Mouse (Mus musculus): ENCODE measurements at regions not wholly inside any gene's neighbourhood (a gene's known extent, or its start where the extent isn't known, plus 50 kb on each side); places are given as distances from the start of the nearest gene placed in this dataset.

- Histone ChIP-seq H3K4me3 (replicated peaks) (no peak overlapping the region), H3K9ac (replicated peaks) (no peak overlapping the region), H3K4me2 (peak overlapping the region; percentile 29), H3K9me3 (replicated peaks) (no peaks in the 10 kb centered on the region), H3K36me3 (no peaks in the 10 kb centered on the region), H3K4me1 (peaks cover 10% of the 10 kb centered on the region; the same call in 1 of the 2 replicates), H3K27me3 (replicated peaks) (no peaks in the 10 kb centered on the region), H3K27ac (replicated peaks) (no peak overlapping the region)
- 60% methylated on average over 16 of the region's 16 CpGs for WGBS
- no peak for ATAC-seq (ENCODE audit: low FRiP score)
These were observed 213.9 kb downstream of the Dok5 start for GRCm38 (mm10) chr2:170945401-170946105.

GRCm38 (mm10) chr2:170946106-170946657 lies 214.6 kb downstream of the Dok5 start:
- peak overlapping the region; percentile 29 for H3K4me2 ChIP-seq
- H3K4me3 ChIP-seq (replicated peaks), result no peak overlapping the region
- no peaks in the 10 kb centered on the region for H3K9me3 ChIP-seq (replicated peaks)
- H3K27me3 ChIP-seq (replicated peaks), result no peaks in the 10 kb centered on the region
- H3K27ac ChIP-seq (replicated peaks), result no peak overlapping the region
- no peak for ATAC-seq (ENCODE audit: low FRiP score)
- H3K36me3 ChIP-seq, result no peaks in the 10 kb centered on the region
- 82% methylated on average over 15 of the region's 15 CpGs for WGBS
- no peak overlapping the region for H3K9ac ChIP-seq (replicated peaks)
- peaks cover 10% of the 10 kb centered on the region; the same call in 1 of the 2 replicates for H3K4me1 ChIP-seq

DNA sequence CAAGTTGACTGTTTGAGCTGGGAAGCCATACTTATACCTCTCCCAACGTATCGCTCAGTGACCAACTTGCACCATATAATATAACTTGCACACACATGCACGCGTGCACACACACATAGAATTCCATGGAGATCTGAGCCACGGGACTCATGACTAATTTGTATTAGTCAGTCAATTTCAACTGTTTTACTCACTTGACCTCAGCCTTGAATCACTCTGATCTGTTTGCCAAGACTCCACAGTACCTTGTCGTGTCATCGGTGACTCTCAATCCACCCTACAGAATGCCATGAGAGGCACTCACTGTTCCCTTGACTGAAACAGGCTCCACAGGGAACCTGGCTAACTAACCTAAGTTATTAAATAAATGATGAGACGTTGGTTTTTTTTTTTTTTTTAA lies 215.6 kb downstream of the Dok5 start:
- 93% methylated on average over 8 of the region's 8 CpGs for WGBS
- Histone ChIP-seq H3K27ac (replicated peaks) (no peak overlapping the region), H3K27me3 (replicated peaks) (no peaks in the 10 kb centered on the region), H3K36me3 (no peaks in the 10 kb centered on the region), H3K4me1 (peaks cover 10% of the 10 kb centered on the region; the same call in 1 of the 2 replicates), H3K4me3 (replicated peaks) (no peak overlapping the region), H3K4me2 (no peak overlapping the region), H3K9me3 (replicated peaks) (no peaks in the 10 kb centered on the region), H3K9ac (replicated peaks) (no peak overlapping the region)
- ATAC-seq (ENCODE audit: low FRiP score), result no peak

DNA sequence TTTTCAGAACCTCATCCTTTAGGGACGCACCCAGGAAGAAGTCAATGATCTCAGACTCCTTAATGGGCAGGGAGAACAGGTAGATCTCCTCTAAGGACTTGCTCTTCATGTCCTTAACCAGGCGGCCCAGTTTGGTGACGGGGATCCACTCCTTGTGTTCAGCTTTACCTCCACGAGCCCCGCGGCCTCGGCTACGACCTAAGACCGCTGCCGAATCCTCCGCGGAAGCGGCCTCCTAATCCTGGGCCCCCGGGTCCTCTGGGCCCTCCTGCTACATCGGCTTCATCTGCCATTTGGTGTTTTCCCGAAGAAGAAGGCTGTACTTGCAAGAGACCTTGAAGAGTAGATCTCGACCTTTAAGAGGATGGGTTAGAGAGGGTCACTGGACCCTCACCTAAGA lies 223.0 kb downstream of the Dok5 start:
- Histone ChIP-seq H3K9ac (replicated peaks) (no peak overlapping the region), H3K27me3 (replicated peaks) (no peaks in the 10 kb centered on the region), H3K36me3 (no peaks in the 10 kb centered on the region), H3K4me2 (no peak overlapping the region), H3K27ac (replicated peaks) (no peak overlapping the region), H3K9me3 (replicated peaks) (no peaks in the 10 kb centered on the region), H3K4me1 (no peaks in the 10 kb centered on the region), H3K4me3 (replicated peaks) (no peak overlapping the region)
- no peak for ATAC-seq (ENCODE audit: low FRiP score)
- 94% methylated on average over 17 of the region's 17 CpGs for WGBS

- Histone ChIP-seq H3K9ac (replicated peaks) (no peak overlapping the region), H3K9me3 (replicated peaks) (no peaks in the 10 kb centered on the region), H3K27me3 (replicated peaks) (no peaks in the 10 kb centered on the region), H3K4me3 (replicated peaks) (no peak overlapping the region), H3K4me1 (no peaks in the 10 kb centered on the region), H3K36me3 (no peaks in the 10 kb centered on the region), H3K4me2 (no peak overlapping the region), H3K27ac (replicated peaks) (no peak overlapping the region)
- WGBS, result 87% methylated on average over 3 of the region's 3 CpGs
- no peak for ATAC-seq (ENCODE audit: low FRiP score)
These were observed 225.2 kb downstream of the Dok5 start for GRCm38 (mm10) chr2:170956766-170957165.

DNA sequence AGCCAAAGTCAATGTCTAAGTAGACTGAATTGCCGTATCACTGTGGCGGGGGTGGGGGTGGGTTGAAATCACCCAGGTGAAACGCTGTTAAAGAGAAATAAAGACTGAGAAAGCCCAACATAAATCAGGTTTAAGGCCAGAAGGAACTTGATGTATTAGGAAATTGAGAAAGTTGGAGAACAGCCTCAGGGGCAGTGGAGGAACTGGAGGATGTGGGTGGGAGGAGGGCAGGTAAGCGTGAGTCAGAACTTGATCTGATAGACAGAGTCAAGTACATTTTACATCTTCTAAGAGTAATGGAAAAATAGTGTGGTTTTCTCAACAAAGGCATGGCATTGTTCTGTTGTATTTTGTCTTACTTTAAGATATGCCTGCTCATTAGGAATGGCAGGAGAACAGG lies 228.8 kb downstream of the Dok5 start:
- H3K4me3 ChIP-seq (replicated peaks), result no peak overlapping the region
- no peak overlapping the region for H3K27ac ChIP-seq (replicated peaks)
- H3K4me1 ChIP-seq, result no peaks in the 10 kb centered on the region
- 77% methylated on average over 4 of the region's 4 CpGs for WGBS
- no peak overlapping the region for H3K9ac ChIP-seq (replicated peaks)
- H3K4me2 ChIP-seq, result no peak overlapping the region
- ATAC-seq (ENCODE audit: low FRiP score), result no peak
- H3K36me3 ChIP-seq, result no peaks in the 10 kb centered on the region
- no peaks in the 10 kb centered on the region for H3K9me3 ChIP-seq (replicated peaks)
- H3K27me3 ChIP-seq (replicated peaks), result no peaks in the 10 kb centered on the region

DNA sequence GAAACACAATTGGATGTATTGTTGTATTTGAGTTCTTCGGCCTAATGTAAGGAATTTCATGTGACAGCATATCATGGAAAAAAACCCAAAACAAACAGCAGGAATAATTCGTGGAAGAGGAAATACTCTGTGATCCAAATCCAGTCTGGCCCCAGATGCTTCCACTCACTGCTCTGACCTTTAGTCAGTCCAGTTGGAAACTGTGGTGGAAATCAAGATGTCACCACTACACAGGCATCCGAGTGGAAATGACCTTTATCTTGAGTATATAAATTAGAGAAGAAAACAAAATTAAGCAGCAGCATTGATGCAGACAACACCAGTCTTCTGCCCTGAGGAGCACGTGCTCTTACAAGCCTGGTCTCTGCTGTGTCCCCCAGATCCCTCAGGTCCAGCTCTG lies 230.9 kb downstream of the Dok5 start:
- no peak overlapping the region for H3K4me3 ChIP-seq (replicated peaks)
- 85% methylated on average over 4 of the region's 4 CpGs for WGBS
- H3K27ac ChIP-seq (replicated peaks), result no peak overlapping the region
- H3K36me3 ChIP-seq, result no peaks in the 10 kb centered on the region
- H3K9me3 ChIP-seq (replicated peaks), result no peaks in the 10 kb centered on the region
- ATAC-seq (ENCODE audit: low FRiP score), result no peak
- 0 out of 2 replicates have a peak, but pooled peaks cover 2% of the 10 kb centered on the region for H3K4me1 ChIP-seq
- no peak overlapping the region for H3K9ac ChIP-seq (replicated peaks)
- H3K27me3 ChIP-seq (replicated peaks), result no peaks in the 10 kb centered on the region
- no peak overlapping the region for H3K4me2 ChIP-seq

DNA sequence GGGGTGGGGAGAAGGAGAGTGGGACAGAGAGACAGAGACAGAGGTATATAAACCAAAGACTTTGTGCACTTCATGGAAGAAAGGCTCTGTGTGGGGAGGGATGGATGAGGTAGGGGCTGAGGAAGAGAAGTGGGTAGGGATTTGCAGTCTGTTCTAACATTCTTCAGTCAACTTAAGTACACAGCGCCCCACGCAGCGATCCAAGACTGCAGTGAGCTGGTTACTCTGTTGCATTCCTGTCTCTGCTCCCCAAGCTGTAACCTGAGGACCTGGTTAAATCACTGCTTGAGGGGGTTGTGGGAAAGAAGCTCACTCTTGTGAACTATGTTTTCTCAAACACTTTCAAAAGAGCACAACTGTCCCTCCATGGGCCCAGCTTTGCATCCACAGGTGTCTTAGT lies 237.8 kb downstream of the Dok5 start:
- Histone ChIP-seq H3K27ac (replicated peaks) (no peak overlapping the region), H3K4me2 (no peak overlapping the region), H3K9me3 (replicated peaks) (no peaks in the 10 kb centered on the region), H3K27me3 (replicated peaks) (no peaks in the 10 kb centered on the region), H3K36me3 (no peaks in the 10 kb centered on the region), H3K4me3 (replicated peaks) (no peak overlapping the region), H3K9ac (replicated peaks) (no peak overlapping the region), H3K4me1 (peaks cover 8% of the 10 kb centered on the region; the same call in 1 of the 2 replicates)
- ATAC-seq (ENCODE audit: low FRiP score), result no peak
- 80% methylated on average over 3 of the region's 3 CpGs for WGBS

- Histone ChIP-seq H3K4me3 (replicated peaks) (no peak overlapping the region), H3K27ac (replicated peaks) (no peak overlapping the region), H3K27me3 (replicated peaks) (no peaks in the 10 kb centered on the region), H3K36me3 (no peaks in the 10 kb centered on the region), H3K9me3 (replicated peaks) (no peaks in the 10 kb centered on the region), H3K4me1 (no peaks in the 10 kb centered on the region), H3K4me2 (no peak overlapping the region), H3K9ac (replicated peaks) (no peak overlapping the region)
- WGBS, result 82% methylated on average over 1 of the region's 1 CpGs
- no peak for ATAC-seq (ENCODE audit: low FRiP score)
These were observed 253.8 kb downstream of the Dok5 start for GRCm38 (mm10) chr2:170985357-170985756.

GRCm38 (mm10) chr2:170998378-170998777 lies 266.8 kb downstream of the Dok5 start:
- H3K9ac ChIP-seq (replicated peaks), result no peak overlapping the region
- H3K9me3 ChIP-seq (replicated peaks), result no peaks in the 10 kb centered on the region
- no peaks in the 10 kb centered on the region for H3K27me3 ChIP-seq (replicated peaks)
- WGBS, result 92% methylated on average over 6 of the region's 6 CpGs
- H3K27ac ChIP-seq (replicated peaks), result no peak overlapping the region
- ATAC-seq (ENCODE audit: low FRiP score), result no peak
- no peak overlapping the region for H3K4me3 ChIP-seq (replicated peaks)
- H3K4me2 ChIP-seq, result no peak overlapping the region
- no peaks in the 10 kb centered on the region for H3K36me3 ChIP-seq
- H3K4me1 ChIP-seq, result no peaks in the 10 kb centered on the region

DNA sequence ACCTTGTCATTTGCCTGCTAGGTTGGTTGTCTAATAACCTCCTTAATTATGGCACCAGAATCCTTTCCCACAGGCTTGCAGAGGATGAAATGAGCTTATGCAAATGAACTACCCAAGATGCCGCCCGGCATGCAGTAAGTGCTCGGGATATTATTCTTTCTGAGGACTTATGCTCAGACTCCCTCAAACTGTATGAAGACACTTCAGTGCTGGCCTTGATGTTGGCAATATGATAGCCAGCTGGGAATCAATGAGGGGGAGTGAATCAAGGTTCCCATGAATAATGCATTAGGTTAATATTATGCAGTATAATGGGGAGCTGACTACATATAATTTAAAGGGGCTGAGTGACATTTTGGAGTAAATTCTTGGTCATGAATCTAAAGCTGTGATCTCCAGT lies 268.6 kb downstream of the Dok5 start:
- Histone ChIP-seq H3K4me2 (no peak overlapping the region), H3K27me3 (replicated peaks) (no peaks in the 10 kb centered on the region), H3K4me3 (replicated peaks) (no peak overlapping the region), H3K9me3 (replicated peaks) (no peaks in the 10 kb centered on the region), H3K9ac (replicated peaks) (no peak overlapping the region), H3K4me1 (no peaks in the 10 kb centered on the region), H3K36me3 (no peaks in the 10 kb centered on the region), H3K27ac (replicated peaks) (no peak overlapping the region)
- 55% methylated on average over 3 of the region's 3 CpGs for WGBS
- ATAC-seq (ENCODE audit: low FRiP score), result no peak

DNA sequence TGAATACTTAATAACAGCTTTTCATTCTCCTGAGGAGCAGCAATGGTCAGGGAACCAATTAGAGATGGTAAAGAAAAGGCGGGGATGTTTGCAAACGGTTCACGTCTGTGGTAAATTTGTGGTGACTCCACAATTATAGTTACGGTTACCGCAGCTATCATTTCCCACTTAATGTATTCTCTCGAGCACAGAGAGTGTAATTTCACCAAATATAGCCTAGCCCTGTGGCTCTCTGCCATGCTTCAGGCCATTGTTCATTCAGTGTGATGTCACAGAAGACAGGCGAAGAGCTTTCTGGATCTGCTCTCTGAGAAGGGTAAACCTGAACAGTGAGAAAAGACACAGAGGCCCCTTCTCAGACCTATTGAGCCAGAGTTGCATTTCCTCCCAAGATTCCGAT lies 296.9 kb downstream of the Dok5 start:
- H3K27ac ChIP-seq (replicated peaks), result no peak overlapping the region
- WGBS, result 64% methylated on average over 8 of the region's 8 CpGs
- no peaks in the 10 kb centered on the region for H3K9me3 ChIP-seq (replicated peaks)
- no peak overlapping the region for H3K9ac ChIP-seq (replicated peaks)
- no peak overlapping the region for H3K4me3 ChIP-seq (replicated peaks)
- H3K27me3 ChIP-seq (replicated peaks), result no peaks in the 10 kb centered on the region
- no peaks in the 10 kb centered on the region for H3K36me3 ChIP-seq
- ATAC-seq (ENCODE audit: low FRiP score), result no peak
- H3K4me2 ChIP-seq, result no peak overlapping the region
- 0 out of 2 replicates have a peak, but pooled peaks cover 2% of the 10 kb centered on the region for H3K4me1 ChIP-seq

Measured in neural tube, embryonic 15.5 days (tissue).